Mouse (Mus musculus): ENCODE measurements at regions not wholly inside any gene's neighbourhood (a gene's known extent, or its start where the extent isn't known, plus 50 kb on each side); places are given as distances from the start of the nearest gene placed in this dataset.

DNA sequence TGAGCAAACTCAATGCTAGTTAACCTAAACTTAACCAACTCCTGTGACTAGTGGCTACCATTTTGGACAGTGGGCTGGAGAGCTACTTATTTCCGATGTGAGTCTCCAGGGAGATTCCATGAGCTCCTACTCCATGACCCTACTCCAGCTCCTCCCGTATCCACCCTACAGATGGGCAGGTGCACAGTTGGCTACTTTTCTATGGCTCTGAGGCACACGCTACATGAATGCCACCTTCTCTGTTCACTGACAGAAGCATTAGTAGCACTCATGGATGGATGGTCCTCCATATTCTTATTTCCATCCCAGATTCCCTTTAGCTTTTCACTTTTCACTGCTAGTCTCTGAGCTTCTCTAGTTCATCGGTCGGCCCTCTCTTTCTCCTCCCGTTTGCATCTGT is 164.7 kb upstream of the Ppp2r3a start:
- Histone ChIP-seq H3K4me1 (peaks cover 2% of the 10 kb centered on the region; the same call in 1 of the 2 replicates), H3K9me3 (replicated peaks) (no peaks in the 10 kb centered on the region), H3K27me3 (ENCODE audit: low read depth, poor library complexity, severe bottlenecking) (no peaks in the 10 kb centered on the region), H3K4me3 (no peak overlapping the region), H3K36me3 (no peaks in the 10 kb centered on the region), H3K27ac (no peak overlapping the region)
- 92% methylated on average over 6 of the region's 6 CpGs for WGBS
- no peak for DNase-seq (ENCODE audit: low spot score)

- peak; percentile 21 for DNase-seq (ENCODE audit: low spot score)
- Histone ChIP-seq H3K27ac (no peak overlapping the region), H3K4me1 (peaks cover 8% of the 10 kb centered on the region; the same call in 1 of the 2 replicates), H3K4me3 (no peak overlapping the region), H3K27me3 (ENCODE audit: low read depth, poor library complexity, severe bottlenecking) (no peaks in the 10 kb centered on the region), H3K36me3 (no peaks in the 10 kb centered on the region), H3K9me3 (replicated peaks) (no peaks in the 10 kb centered on the region)
- 89% methylated on average over 3 of the region's 3 CpGs for WGBS
Observed at GRCm38 (mm10) chr9:101413071-101413633, 161.6 kb upstream of the Ppp2r3a start.

- Histone ChIP-seq H3K36me3 (no peaks in the 10 kb centered on the region), H3K27me3 (ENCODE audit: low read depth, poor library complexity, severe bottlenecking) (0 out of 2 replicates have a peak, but pooled peaks cover 4% of the 10 kb centered on the region), H3K9me3 (replicated peaks) (no peaks in the 10 kb centered on the region), H3K4me3 (no peak overlapping the region), H3K27ac (no peak overlapping the region), H3K4me1 (peaks cover 8% of the 10 kb centered on the region; the same call in 1 of the 2 replicates)
- no peak for DNase-seq (ENCODE audit: low spot score)
- WGBS: 83% methylated on average over 3 of the region's 3 CpGs
Observed at GRCm38 (mm10) chr9:101411951-101412350, 160.4 kb upstream of the Ppp2r3a start.

- 0 out of 2 replicates have a peak, but pooled peaks cover 4% of the 10 kb centered on the region for H3K27me3 ChIP-seq (ENCODE audit: low read depth, poor library complexity, severe bottlenecking)
- peak; percentile 20 for DNase-seq (ENCODE audit: low spot score)
Observed at GRCm38 (mm10) chr9:101411532-101411880, 159.9 kb upstream of the Ppp2r3a start.

GRCm38 (mm10) chr9:101410783-101411531 is 159.4 kb upstream of the Ppp2r3a start:
- WGBS: 78% methylated on average over 21 of the region's 21 CpGs
- Histone ChIP-seq H3K4me1 (peaks cover 8% of the 10 kb centered on the region; the same call in 1 of the 2 replicates), H3K4me3 (no peak overlapping the region), H3K36me3 (no peaks in the 10 kb centered on the region), H3K27ac (no peak overlapping the region), H3K27me3 (ENCODE audit: low read depth, poor library complexity, severe bottlenecking) (peaks cover 4% of the 10 kb centered on the region; the same call in 1 of the 2 replicates), H3K9me3 (replicated peaks) (no peaks in the 10 kb centered on the region)
- peak; percentile 21 for DNase-seq (ENCODE audit: low spot score)

More at GRCm38 (mm10) chr9:101411532-101411880, 159.9 kb upstream of the Ppp2r3a start:
- no peak overlapping the region for H3K27ac ChIP-seq
- H3K4me1 ChIP-seq: peaks cover 8% of the 10 kb centered on the region; the same call in 1 of the 2 replicates
- no peak overlapping the region for H3K4me3 ChIP-seq
- WGBS: 85% methylated on average over 5 of the region's 5 CpGs
- no peaks in the 10 kb centered on the region for H3K9me3 ChIP-seq (replicated peaks)
- H3K36me3 ChIP-seq: no peaks in the 10 kb centered on the region

GRCm38 (mm10) chr9:101410348-101410747 is 158.8 kb upstream of the Ppp2r3a start:
- H3K36me3 ChIP-seq: no peaks in the 10 kb centered on the region
- no peaks in the 10 kb centered on the region for H3K9me3 ChIP-seq (replicated peaks)
- no peak overlapping the region for H3K4me3 ChIP-seq
- DNase-seq (ENCODE audit: low spot score): no peak
- peaks cover 9% of the 10 kb centered on the region; the same call in 1 of the 2 replicates for H3K27me3 ChIP-seq (ENCODE audit: low read depth, poor library complexity, severe bottlenecking)
- H3K27ac ChIP-seq: no peak overlapping the region
- H3K4me1 ChIP-seq: peaks cover 8% of the 10 kb centered on the region; the same call in 1 of the 2 replicates
- 90% methylated on average over 3 of the region's 3 CpGs for WGBS

DNA sequence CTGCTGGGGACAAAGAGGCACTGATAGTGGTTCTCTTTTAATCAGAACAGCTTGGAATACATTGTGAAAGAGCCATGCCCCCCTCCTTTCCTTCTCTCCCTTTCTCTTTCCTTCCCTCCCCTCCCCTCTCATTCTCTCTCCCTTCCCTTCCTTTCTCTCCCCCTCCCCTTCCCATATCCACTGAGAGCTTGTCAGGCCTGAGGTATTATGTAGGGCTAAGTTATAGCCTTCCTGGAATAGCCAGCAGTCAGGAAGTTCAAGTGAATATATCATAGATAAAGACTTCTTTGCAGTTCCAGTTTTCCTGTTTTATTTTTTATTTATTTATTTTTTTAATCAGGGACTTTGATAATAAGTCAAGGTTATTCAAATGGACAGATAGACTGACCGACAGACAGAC is 156.5 kb upstream of the Ppp2r3a start:
- DNase-seq (ENCODE audit: low spot score): peak; percentile 4
- H3K36me3 ChIP-seq: no peaks in the 10 kb centered on the region
- no peaks in the 10 kb centered on the region for H3K9me3 ChIP-seq (replicated peaks)
- H3K4me3 ChIP-seq: no peak overlapping the region
- H3K4me1 ChIP-seq: peaks cover 18% of the 10 kb centered on the region
- no peak overlapping the region for H3K27ac ChIP-seq
- H3K27me3 ChIP-seq (ENCODE audit: low read depth, poor library complexity, severe bottlenecking): peaks cover 11% of the 10 kb centered on the region; the same call in 1 of the 2 replicates
- WGBS: 93% methylated on average over 1 of the region's 1 CpGs

DNA sequence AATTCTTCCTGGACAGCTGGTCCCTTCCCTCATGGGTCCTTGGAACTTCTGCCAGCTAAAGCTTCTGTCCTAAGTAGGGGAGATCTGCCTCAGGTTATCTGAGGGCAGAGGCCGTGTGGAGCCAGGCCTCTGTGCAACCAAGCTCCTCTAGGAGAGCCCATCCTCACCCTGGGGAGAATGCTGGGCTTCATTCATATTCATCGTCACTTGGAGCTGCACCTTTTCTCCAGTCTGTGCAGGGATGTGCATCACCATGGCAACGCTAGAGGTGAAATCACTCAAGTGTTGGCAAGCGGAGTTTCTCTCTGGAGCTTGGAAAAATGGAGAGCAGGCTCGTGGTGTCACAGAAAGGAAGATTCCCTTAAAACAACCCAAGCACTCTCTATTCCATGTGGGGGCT is 155.5 kb upstream of the Ppp2r3a start:
- DNase-seq (ENCODE audit: low spot score): no peak
- H3K36me3 ChIP-seq: no peaks in the 10 kb centered on the region
- H3K4me3 ChIP-seq: no peak overlapping the region
- H3K27ac ChIP-seq: no peak overlapping the region
- WGBS: 85% methylated on average over 5 of the region's 5 CpGs
- peaks cover 28% of the 10 kb centered on the region for H3K4me1 ChIP-seq
- no peaks in the 10 kb centered on the region for H3K9me3 ChIP-seq (replicated peaks)
- H3K27me3 ChIP-seq (ENCODE audit: low read depth, poor library complexity, severe bottlenecking): peaks cover 11% of the 10 kb centered on the region; the same call in 1 of the 2 replicates

DNA sequence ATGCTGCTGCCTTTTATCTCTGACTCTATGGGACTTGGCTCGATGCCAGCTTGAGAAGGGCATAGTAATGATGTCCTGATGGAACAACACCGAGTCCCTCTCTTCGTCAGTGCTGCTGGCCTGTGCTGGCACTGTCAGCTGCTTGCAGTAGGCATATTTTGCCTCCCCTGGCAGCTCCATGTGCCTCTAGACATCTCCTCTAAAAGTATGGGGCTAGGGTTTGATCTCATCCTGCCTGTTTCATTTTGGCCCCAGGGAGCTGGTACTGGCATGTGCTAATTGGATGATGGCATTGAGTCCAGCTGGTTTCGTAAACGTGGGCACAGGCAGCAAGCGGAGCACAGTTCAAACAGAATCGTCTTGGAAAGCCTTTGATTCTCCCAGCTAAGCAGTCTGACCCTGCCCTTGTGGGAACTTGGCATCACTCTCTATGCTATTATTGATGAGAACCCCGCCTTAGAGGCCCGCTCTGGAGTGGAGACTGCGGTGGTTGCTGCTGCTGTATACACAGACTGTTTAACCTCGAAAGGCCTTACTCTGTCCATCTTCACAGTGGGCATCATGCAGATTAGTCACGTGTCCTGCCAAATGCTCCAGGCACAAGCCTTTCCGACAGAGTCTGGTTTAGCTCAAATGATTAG is 153.0 kb upstream of the Ppp2r3a start:
- peaks cover 24% of the 10 kb centered on the region for H3K4me1 ChIP-seq
- peaks cover 11% of the 10 kb centered on the region; the same call in 1 of the 2 replicates for H3K27me3 ChIP-seq (ENCODE audit: low read depth, poor library complexity, severe bottlenecking)
- 60% methylated on average over 13 of the region's 13 CpGs for WGBS
- H3K36me3 ChIP-seq: no peaks in the 10 kb centered on the region
- no peak overlapping the region for H3K27ac ChIP-seq
- H3K9me3 ChIP-seq (replicated peaks): no peaks in the 10 kb centered on the region
- H3K4me3 ChIP-seq: no peak overlapping the region
- DNase-seq (ENCODE audit: low spot score): no peak

DNA sequence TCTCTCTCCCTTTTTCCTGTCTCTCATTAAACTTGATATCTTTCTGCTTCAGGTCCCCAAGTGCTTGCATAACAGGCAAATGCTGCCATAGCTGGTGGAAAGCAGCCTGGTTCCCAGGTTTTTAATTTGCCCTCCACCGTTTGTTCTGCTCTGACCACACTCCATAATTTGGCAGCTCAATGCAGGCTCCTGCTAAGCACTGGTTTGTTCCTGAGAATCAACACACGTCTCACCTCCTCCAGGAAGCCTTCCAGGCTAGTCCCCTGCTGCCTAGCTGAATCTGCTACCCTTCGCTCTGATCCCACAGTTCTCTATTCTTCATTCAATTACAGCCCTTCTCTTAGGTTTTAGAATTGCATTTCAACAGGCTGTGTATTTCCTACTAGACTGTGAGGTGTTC is 152.4 kb upstream of the Ppp2r3a start:
- Histone ChIP-seq H3K36me3 (no peaks in the 10 kb centered on the region), H3K4me1 (peaks cover 24% of the 10 kb centered on the region), H3K4me3 (no peak overlapping the region), H3K27me3 (ENCODE audit: low read depth, poor library complexity, severe bottlenecking) (peaks cover 11% of the 10 kb centered on the region; the same call in 1 of the 2 replicates), H3K9me3 (replicated peaks) (no peaks in the 10 kb centered on the region), H3K27ac (no peak overlapping the region)
- WGBS: 85% methylated on average over 3 of the region's 3 CpGs
- no peak for DNase-seq (ENCODE audit: low spot score)

DNA sequence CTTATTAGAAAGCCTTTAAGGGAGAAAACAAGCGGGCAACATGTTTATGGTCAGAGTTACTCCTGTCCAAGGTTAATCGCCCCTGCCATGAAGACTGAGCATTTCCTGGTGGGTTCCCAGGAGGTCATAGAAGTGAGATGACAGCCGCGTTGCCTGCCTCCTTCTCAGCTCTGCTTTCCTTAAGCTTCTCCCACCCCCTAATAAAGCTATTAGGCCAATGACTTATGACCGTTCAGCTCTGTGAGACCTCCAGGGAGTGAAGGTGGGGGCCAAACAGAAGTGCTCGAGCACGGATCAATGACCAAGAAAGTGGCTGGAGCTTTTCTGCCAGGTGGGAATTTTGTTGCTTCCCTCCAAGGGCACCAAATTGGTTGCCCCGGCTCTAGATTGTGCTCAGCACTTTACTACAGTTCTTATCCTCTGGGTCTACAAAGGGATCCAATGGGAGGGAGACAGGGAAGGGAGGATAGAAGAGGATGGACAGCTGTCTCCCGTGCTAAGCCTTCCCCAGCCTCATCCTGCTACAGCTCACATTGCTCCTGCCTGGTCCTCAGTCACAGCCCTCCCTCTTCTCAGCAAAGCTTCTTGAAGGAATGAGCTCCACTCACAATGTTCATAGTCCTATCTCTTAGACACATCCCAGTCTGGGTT is 151.1 kb upstream of the Ppp2r3a start:
- Histone ChIP-seq H3K4me1 (peaks cover 24% of the 10 kb centered on the region), H3K9me3 (replicated peaks) (no peaks in the 10 kb centered on the region), H3K27ac (no peak overlapping the region), H3K36me3 (no peaks in the 10 kb centered on the region), H3K4me3 (no peak overlapping the region), H3K27me3 (ENCODE audit: low read depth, poor library complexity, severe bottlenecking) (peaks cover 11% of the 10 kb centered on the region; the same call in 1 of the 2 replicates)
- peak; percentile 29 for DNase-seq (ENCODE audit: low spot score)
- WGBS: 28% methylated on average over 9 of the region's 9 CpGs

DNA sequence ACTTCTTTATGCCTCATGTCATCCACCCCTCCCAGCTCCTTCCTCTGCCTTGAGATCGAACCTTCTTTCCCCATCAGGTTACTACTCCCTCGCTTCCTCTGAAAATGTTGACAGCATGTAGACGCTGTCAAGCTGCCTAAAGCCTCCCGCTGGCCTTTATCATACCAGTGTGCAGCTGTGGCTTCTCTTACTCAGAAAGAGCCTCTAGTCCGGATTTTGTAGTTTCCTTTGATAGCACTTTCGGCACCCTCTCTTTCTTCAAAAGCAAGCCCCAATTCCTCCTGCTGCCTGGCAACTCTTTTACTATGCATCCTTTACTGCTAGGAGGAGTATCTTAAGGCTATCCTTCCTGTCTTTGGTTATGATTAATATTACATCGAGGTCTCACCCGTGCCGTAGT is 149.8 kb upstream of the Ppp2r3a start:
- H3K27me3 ChIP-seq (ENCODE audit: low read depth, poor library complexity, severe bottlenecking): peaks cover 8% of the 10 kb centered on the region; the same call in 1 of the 2 replicates
- H3K4me1 ChIP-seq: peaks cover 24% of the 10 kb centered on the region
- DNase-seq (ENCODE audit: low spot score): no peak
- no peaks in the 10 kb centered on the region for H3K9me3 ChIP-seq (replicated peaks)
- H3K36me3 ChIP-seq: no peaks in the 10 kb centered on the region
- H3K27ac ChIP-seq: no peak overlapping the region
- WGBS: 91% methylated on average over 9 of the region's 9 CpGs
- H3K4me3 ChIP-seq: no peak overlapping the region
